Mouse (Mus musculus): ENCODE measurements at regions not wholly inside any gene's neighbourhood (a gene's known extent, or its start where the extent isn't known, plus 50 kb on each side); places are given as distances from the start of the nearest gene placed in this dataset.

DNA sequence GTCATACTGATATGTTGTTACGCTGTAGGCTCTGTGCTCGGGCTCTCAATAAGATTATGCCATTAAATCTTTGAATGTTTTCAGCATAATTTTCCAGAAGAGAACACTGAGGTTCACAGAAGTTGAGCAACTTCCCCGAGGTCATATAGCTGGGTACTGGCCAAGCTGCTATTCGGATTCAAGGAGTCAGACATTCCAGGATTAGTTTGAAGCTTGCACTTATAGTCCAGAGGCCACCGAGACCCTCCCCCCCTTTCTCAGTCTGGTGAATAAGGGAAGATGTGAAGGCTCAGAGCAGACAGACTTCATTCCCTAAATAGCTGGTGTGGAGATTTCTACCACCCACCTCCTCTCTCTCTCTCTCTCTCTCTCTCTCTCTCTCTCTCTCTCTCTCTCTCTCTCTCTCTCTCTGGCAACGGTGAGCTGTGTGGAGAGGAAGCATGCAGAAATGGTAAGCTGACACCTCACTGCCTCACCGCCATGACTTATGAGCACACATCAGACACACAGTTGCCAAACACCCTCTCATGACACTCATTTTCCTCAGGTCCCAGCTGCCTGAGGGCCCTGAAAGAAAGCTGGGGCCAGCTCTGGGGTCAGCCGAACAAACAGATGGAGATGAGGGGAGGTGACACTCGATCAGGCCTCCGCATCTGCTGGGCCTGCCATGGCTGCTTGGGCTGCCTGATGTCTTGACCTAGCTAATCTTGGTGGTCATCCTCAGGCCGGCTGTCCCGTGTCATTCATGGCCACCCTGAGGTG is 107.0 kb upstream of the Pdzrn3 start:
- no peak for DNase-seq (ENCODE audit: low spot score)

DNA sequence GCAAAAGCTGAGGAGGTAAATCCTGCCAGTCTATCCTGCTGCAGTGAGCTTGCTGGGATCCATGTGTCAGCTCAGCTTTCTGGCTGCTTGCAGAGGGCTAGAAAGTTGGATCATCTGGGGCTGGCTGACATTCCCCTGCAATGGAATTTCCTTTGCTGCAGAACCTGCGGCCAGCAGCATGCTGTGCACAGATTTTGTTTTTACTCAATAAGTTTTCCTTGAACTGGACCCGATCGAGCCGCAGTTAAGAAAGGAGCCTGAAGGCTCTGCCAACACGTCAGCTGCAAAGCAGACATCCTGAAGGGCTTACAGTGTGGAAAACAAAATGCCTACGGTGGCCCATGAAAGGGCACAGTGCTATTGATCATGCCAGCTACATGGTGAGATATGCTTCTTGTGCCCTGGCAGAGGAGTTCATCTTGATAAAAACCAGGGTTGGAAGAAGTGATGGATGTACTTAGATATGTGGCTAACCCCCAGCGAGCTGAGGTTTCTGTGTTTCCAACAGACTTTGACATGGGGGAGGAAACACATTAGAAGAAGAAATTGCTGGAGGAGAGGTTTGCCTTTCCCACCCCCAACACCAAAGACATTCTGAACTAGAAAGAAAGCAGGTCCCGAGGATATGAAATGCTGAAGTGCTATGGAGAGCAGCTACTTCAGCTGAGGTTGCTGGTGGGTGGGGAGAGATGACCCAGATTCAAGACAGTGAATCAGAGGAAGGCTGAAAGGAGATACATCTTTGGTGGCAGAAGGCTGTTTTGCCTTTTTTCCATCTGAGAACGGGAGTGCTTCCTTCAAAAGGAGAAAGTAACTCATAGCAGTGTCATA is 105.2 kb upstream of the Pdzrn3 start:
- DNase-seq (ENCODE audit: low spot score): no peak

DNA sequence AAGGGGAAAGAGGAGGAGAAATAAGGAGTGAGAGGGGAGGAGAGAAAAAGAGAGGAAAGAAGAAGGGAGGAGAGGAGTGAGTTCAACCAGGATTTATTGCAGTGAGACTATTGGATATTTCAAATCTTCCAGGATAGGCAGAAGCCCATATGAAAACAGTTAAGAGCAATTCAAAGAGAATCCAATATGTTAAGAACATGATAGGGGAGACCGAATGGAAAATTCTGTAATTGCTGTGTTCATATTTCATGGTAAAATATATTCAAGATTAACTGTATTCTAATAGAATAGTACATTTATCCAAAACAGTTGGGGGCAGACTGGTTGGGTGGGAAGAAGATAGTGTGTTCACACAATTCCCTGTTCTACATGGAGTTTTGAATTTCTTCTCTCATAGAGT is 96.3 kb upstream of the Pdzrn3 start:
- DNase-seq (ENCODE audit: low spot score): no peak

DNA sequence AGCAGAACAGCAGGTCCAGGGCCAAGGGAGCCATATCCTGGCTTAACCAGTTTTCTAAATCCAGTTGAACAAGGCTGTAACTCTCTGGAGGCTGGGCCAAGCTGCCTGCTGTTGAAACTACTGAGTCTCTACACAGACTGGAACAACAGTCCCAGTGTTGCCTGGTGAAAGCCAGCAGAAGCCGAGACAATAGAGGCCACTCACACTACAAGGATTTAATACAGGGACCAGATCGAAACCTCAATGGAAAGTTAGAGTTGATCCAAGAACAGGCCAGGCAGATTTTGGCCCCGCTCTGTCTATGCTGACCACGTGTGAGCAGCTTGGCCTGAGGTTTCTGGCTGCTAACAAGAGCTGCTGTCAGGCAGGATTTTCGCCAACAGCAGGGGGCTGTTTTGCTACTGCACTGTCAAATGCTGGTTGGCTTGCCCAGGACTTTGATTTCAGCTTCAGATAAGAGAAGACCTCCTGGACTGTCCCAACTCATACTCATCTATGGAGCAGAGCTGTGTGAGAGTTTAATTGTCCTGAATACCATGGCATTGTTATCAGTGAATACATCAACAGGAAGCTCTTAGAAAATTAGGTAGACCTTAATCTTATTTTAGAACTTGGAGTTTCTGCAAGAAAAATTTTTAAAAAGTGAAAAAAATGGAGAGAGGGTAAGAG is 95.7 kb upstream of the Pdzrn3 start:
- peak; percentile 26 for DNase-seq (ENCODE audit: low spot score)

DNA sequence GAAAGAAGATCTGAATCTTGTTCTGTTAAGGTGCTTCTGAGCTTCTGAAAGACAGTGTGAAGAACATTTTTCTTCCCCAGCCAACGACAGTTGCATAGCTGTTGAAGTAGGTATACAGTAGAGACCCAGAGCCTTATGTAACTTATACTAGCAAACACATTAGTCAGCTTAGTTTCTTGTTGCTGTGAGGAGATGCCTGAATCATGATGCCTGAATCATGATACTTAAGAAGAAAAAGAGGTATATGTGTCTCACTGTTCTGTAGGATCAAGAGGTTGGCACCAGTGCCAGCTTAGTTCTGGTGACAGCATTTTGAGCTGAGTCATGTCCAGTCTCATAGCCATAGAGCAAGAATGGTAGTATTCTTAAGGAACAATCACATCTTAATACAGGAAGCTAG is 87.2 kb upstream of the Pdzrn3 start:
- no peak for DNase-seq (ENCODE audit: low spot score)

DNA sequence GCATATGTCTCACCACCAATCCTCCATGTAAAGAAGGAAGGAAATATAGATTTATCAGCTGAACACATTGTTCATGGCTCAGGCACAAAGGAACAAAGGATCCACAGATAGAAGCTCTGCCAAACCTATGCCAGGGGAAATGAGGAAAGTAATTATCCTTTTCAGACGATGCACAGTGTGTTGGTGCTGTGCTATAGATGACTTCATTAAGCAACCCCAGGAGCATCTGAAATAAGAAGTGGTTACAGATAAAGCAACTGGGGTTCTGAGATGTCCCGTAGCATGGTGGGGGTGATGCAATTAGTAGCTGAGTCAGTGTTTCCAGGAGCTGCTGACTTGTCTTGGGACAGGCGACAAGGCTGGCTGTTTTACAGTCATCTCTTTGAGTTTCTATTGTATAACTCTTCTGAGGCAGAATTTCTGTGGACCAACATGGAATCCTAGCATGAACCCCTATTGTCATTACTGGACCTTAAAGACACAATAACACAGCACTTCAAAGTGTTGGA is 86.2 kb upstream of the Pdzrn3 start:
- DNase-seq (ENCODE audit: low spot score): no peak

DNA sequence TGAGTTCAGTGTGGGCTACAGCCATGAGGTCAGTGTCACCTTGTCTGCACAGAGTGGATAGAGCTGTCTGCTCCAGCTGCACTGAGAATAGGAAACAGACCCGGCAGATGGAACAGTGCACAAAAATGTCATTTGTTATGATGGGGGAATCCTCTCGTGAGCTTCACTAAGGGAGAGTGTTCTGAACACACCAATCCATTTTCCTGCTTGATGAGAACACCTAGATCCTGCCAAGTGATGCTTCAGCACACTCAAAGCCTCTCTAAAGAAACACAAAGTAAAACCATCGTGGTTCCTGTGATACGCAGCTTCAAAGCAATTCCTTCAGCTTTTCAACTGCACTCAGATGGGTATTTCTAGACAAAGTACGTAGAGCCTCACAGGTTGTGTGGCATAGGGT is 69.0 kb upstream of the Pdzrn3 start:
- no peak for DNase-seq (ENCODE audit: low spot score)

DNA sequence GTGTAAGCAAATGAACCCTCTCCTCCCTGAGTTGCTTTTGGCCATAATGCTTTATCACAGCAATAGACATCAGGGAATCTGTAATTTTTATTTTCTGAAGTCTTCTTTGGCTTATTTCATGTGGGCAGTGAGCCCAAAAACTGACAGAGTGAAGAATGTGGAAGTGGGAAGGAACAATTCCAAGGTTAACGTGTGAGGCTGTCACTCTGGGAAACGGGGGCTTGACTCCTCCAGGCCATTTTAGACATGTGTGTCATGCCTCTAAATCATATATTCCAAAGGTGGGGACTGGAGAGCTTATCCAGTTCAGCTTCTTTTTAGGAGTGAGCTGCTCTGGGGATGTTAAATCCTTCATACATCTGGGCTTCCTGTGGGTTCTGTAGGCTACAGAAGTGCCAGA is 68.6 kb upstream of the Pdzrn3 start:
- no peak for DNase-seq (ENCODE audit: low spot score)

DNA sequence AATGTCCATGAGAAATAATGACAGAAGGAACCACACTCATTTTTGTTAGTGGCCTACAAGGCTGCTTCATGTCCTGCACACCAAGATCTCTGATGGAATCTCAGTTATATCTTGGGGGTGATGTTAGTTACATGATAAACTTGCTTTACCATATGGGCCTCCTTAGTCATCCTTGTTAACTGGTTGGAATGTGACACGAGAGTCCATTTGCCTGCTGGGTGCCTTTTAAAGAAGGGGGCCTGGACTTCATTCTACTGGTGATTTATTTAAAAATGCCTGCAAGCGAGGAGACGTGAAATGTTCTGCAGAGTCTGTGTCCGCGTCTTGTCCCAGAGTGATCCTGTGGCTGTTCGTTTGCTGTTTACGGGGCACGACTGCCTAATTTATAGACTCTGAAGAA is 55.1 kb upstream of the Pdzrn3 start:
- DNase-seq (ENCODE audit: low spot score): no peak

DNA sequence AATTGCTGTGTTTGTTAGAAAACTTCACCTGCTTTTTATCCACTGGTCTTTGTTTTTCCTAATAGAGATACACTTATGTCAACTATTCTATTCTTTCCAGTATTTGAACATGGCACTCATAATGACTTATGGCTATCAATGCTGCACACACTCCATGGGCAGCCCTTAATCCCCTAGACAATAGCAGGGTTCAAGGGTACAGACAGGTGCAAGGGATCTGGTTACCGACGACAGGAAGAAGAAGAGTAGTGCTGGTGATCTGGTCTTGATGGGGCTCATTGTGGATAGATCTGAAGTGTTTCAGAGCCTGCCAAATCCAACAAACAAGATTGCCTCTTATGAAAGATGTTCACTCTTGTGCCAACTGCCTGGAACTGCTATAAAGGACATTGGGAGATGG is 51.9 kb upstream of the Pdzrn3 start:
- no peak for DNase-seq (ENCODE audit: low spot score)
